Mouse (Mus musculus) erythroblast, embryonic 14.5 days (primary cell): ENCODE results near the gene Stx8. TPM values are rescaled to one million over a fixed set of nuclear protein-coding genes. Genes with fewer than 3 reads are reported as not detected.

Experiments used
- H3K27me3 ChIP-seq: 2 replicates; pipeline ENCODE4 v1.6.1; 2012; ENCODE audit warnings: inconsistent platforms; ENCODE audit not compliant: control insufficient read depth
- H3K36me3 ChIP-seq: 2 replicates; pipeline ENCODE4 v1.6.1; 2012; ENCODE audit warnings: mild to moderate bottlenecking, inconsistent platforms; ENCODE audit not compliant: control insufficient read depth
- H3K4me1 ChIP-seq: 2 replicates; pipeline ENCODE4 v1.6.1; 2012; ENCODE audit warnings: inconsistent platforms; ENCODE audit not compliant: control insufficient read depth
- H3K4me3 ChIP-seq: replicated peaks from 2 replicates; pipeline ENCODE3; 2012; ENCODE audit warnings: moderate library complexity, mild to moderate bottlenecking, inconsistent platforms
- H3K9me3 ChIP-seq: 2 replicates; pipeline ENCODE4 v1.6.1; 2012; ENCODE audit warnings: low read length, inconsistent platforms, mixed read lengths; ENCODE audit not compliant: control insufficient read depth
- GATA1 ChIP-seq: IDR thresholded peaks from 2 replicates; pipeline ENCODE4 v1.6.1; 2012; ENCODE audit warnings: low read length, inconsistent platforms, mixed read lengths
- TAL1 ChIP-seq: IDR thresholded peaks from 3 replicates; pipeline ENCODE4 v1.6.1; 2012; ENCODE audit warnings: low read length, inconsistent platforms, mixed read lengths
- polyA plus RNA-seq: library from polyadenylated mRNA; stranded (reverse); fragments of >175 nt; gene quantifications from 2 replicates; pipeline ENCODE4 v1.2.3, GENCODE M21; 2012

Stx8 gene
- polyA plus RNA-seq, 1 experiment = 0.17 TPM

GRCm38 (mm10) chr11:68211924-68212578 is 246.1 kb downstream of the Stx8 start:
- Histone ChIP-seq H3K4me3 (no peak overlapping the region), H3K4me1 (no peaks in the 10 kb centered on the region), H3K27me3 (no peaks in the 10 kb centered on the region), H3K36me3 (no peaks in the 10 kb centered on the region), H3K9me3 (no peaks in the 10 kb centered on the region)
- no peak for TF ChIP-seq GATA1
- TF ChIP-seq TAL1 = no peak

GRCm38 (mm10) chr11:68213896-68214295 is 247.9 kb downstream of the Stx8 start:
- H3K36me3 ChIP-seq = no peaks in the 10 kb centered on the region
- no peaks in the 10 kb centered on the region for H3K9me3 ChIP-seq
- H3K4me1 ChIP-seq = no peaks in the 10 kb centered on the region
- H3K4me3 ChIP-seq = no peak overlapping the region
- no peak for TF ChIP-seq TAL1
- no peak for TF ChIP-seq GATA1
- no peaks in the 10 kb centered on the region for H3K27me3 ChIP-seq

- TF ChIP-seq GATA1 (no peak), TAL1 (no peak)
- Histone ChIP-seq H3K27me3 (no peaks in the 10 kb centered on the region), H3K9me3 (no peaks in the 10 kb centered on the region), H3K4me1 (no peaks in the 10 kb centered on the region), H3K36me3 (no peaks in the 10 kb centered on the region), H3K4me3 (no peak overlapping the region)
Observed at GRCm38 (mm10) chr11:68214496-68215205, 248.7 kb downstream of the Stx8 start.

- TF ChIP-seq TAL1 = no peak
- TF ChIP-seq GATA1 = no peak
- no peaks in the 10 kb centered on the region for H3K36me3 ChIP-seq
Observed at GRCm38 (mm10) chr11:68215206-68215912, 249.4 kb downstream of the Stx8 start.

GRCm38 (mm10) chr11:68216041-68216440 is 250.0 kb downstream of the Stx8 start:
- no peak overlapping the region for H3K4me3 ChIP-seq
- no peaks in the 10 kb centered on the region for H3K9me3 ChIP-seq
- H3K4me1 ChIP-seq = no peaks in the 10 kb centered on the region
- H3K27me3 ChIP-seq = no peaks in the 10 kb centered on the region
- no peak for TF ChIP-seq TAL1
- TF ChIP-seq GATA1 = no peak
- no peaks in the 10 kb centered on the region for H3K36me3 ChIP-seq

More at GRCm38 (mm10) chr11:68215206-68215912, 249.4 kb downstream of the Stx8 start:
- H3K9me3 ChIP-seq = no peaks in the 10 kb centered on the region
- H3K4me3 ChIP-seq = no peak overlapping the region
- H3K27me3 ChIP-seq = no peaks in the 10 kb centered on the region
- H3K4me1 ChIP-seq = no peaks in the 10 kb centered on the region

GRCm38 (mm10) chr11:68220733-68221132 is 254.7 kb downstream of the Stx8 start:
- no peak for TF ChIP-seq TAL1
- no peak for TF ChIP-seq GATA1
- H3K9me3 ChIP-seq = no peaks in the 10 kb centered on the region
- no peak overlapping the region for H3K4me3 ChIP-seq
- no peaks in the 10 kb centered on the region for H3K36me3 ChIP-seq
- no peaks in the 10 kb centered on the region for H3K27me3 ChIP-seq
- no peaks in the 10 kb centered on the region for H3K4me1 ChIP-seq

GRCm38 (mm10) chr11:68222209-68222608 is 256.2 kb downstream of the Stx8 start:
- H3K27me3 ChIP-seq = no peaks in the 10 kb centered on the region
- no peak for TF ChIP-seq GATA1
- no peak for TF ChIP-seq TAL1

GRCm38 (mm10) chr11:68223143-68223542 is 257.1 kb downstream of the Stx8 start:
- Histone ChIP-seq H3K4me3 (no peak overlapping the region), H3K4me1 (no peaks in the 10 kb centered on the region), H3K9me3 (no peaks in the 10 kb centered on the region), H3K36me3 (no peaks in the 10 kb centered on the region), H3K27me3 (no peaks in the 10 kb centered on the region)
- no peak for TF ChIP-seq TAL1
- TF ChIP-seq GATA1 = no peak

More at GRCm38 (mm10) chr11:68222209-68222608, 256.2 kb downstream of the Stx8 start:
- no peak overlapping the region for H3K4me3 ChIP-seq
- no peaks in the 10 kb centered on the region for H3K9me3 ChIP-seq
- no peaks in the 10 kb centered on the region for H3K4me1 ChIP-seq
- no peaks in the 10 kb centered on the region for H3K36me3 ChIP-seq

- H3K4me1 ChIP-seq = no peaks in the 10 kb centered on the region
Observed at GRCm38 (mm10) chr11:68226654-68227057, 260.7 kb downstream of the Stx8 start.

More at GRCm38 (mm10) chr11:68226654-68227057, 260.7 kb downstream of the Stx8 start:
- no peaks in the 10 kb centered on the region for H3K36me3 ChIP-seq
- H3K4me3 ChIP-seq = no peak overlapping the region
- peaks cover 3% of the 10 kb centered on the region; the same call in 1 of the 2 replicates for H3K9me3 ChIP-seq
- H3K27me3 ChIP-seq = no peaks in the 10 kb centered on the region
- TF ChIP-seq TAL1 (no peak), GATA1 (no peak)
